Mouse (Mus musculus) lung, postnatal 0 days (tissue): Measurements from ENCODE around the gene Rufy2.

Experiments used
- CTCF ChIP-seq: IDR thresholded peaks from 2 replicates; pipeline ENCODE4 v1.5.1; 2016; ENCODE audit warnings: antibody characterized with exemption, mild to moderate bottlenecking
- EP300 ChIP-seq: IDR thresholded peaks from 2 replicates; pipeline ENCODE4 v1.6.1; 2016; ENCODE audit warnings: antibody characterized with exemption, mild to moderate bottlenecking, control low read depth

DNA sequence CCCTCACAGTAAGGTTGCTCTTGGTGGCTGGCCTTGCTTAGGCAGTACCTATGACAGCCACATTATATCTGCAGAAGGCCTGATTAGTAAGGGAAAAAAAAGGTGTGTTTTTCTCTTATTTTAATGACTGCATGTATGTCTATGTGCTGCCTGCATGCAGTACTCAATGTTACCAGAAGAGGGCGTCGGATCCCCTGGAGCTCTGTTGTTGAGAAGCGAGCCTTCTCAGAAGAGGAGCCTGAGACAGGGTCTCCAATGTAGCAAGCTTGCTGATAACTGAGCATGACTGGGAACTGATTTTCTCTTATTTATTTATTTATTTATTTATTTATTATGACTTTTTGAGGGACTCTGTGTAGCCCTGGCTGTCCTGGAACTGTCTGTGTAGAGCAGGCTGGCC lies 7.3 kb downstream of the Rufy2 start:
- peak; percentile 70 for TF ChIP-seq CTCF
- TF ChIP-seq EP300 = no peak
